Mouse (Mus musculus) forebrain, embryonic 13.5 days (tissue): ENCODE measurements at regions not wholly inside any gene's neighbourhood (a gene's known extent, or its start where the extent isn't known, plus 50 kb on each side); places are given as distances from the start of the nearest gene placed in this dataset.

Source experiments
- ATAC-seq: fragments of 200-750 bp; cut with Nextera tagmentation; 2 replicates; pipeline ENCODE4 v1.8.0; 2017
- H3K27ac ChIP-seq: fragments of 300-500 bp; sonication (generic); 2 replicates; pipeline ENCODE4 v1.5.1; 2015; ENCODE audit warnings: inconsistent platforms, mild to moderate bottlenecking, moderate library complexity
- H3K27me3 ChIP-seq: fragments of 300-500 bp; sonication (generic); 2 replicates; pipeline ENCODE4 v1.6.1; 2015; ENCODE audit warnings: mild to moderate bottlenecking, inconsistent platforms
- H3K36me3 ChIP-seq: fragments of 300-500 bp; sonication (generic); 2 replicates; pipeline ENCODE4 v1.6.1; 2015; ENCODE audit warnings: mild to moderate bottlenecking, inconsistent platforms; ENCODE audit not compliant: poor library complexity, severe bottlenecking
- H3K4me1 ChIP-seq: fragments of 300-500 bp; sonication (generic); 2 replicates; pipeline ENCODE4 v1.6.1; 2015; ENCODE audit warnings: inconsistent platforms
- H3K4me2 ChIP-seq: fragments of 300-500 bp; sonication (generic); 2 replicates; pipeline ENCODE4 v1.6.1; 2015; ENCODE audit warnings: inconsistent platforms, mild to moderate bottlenecking, moderate library complexity
- H3K4me3 ChIP-seq: fragments of 300-500 bp; sonication (generic); 2 replicates; pipeline ENCODE4 v1.5.1; 2015; ENCODE audit warnings: mild to moderate bottlenecking, inconsistent platforms
- H3K9ac ChIP-seq: fragments of 300-500 bp; sonication (generic); 2 replicates; pipeline ENCODE4 v1.6.1; 2015; ENCODE audit warnings: mild to moderate bottlenecking, inconsistent platforms
- H3K9me3 ChIP-seq: fragments of 300-500 bp; sonication (generic); replicated peaks from 2 replicates; pipeline ENCODE4 v1.6.1; 2016; ENCODE audit warnings: inconsistent platforms
- WGBS: fragments of 180-500 bp; shearing (Covaris S2); methylation state at CpG from one replicate; pipeline ENCODE4 v1.1.7; 2015; 5-methylcytosine and 5-hydroxymethylcytosine counted together

DNA sequence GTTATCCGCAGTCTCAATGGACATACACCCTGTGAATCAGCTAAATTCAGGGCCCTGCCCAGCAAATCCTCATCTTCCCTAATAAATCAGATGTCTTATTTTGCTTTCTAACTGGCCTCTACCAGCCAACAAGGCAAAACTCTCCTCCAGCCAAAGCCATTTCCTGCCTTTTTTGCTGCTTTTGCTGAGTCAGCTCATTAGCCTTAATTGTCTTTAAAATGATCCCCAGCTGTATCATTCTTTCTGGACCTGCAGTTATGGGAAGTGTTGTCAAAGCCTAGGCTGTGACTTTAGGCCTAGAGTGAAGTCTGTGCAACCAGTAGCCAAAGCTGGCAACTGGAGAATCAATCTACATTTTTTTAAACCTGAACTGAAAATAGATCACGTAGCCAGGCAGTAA is 81.4 kb downstream of the Mtpn start:
- Histone ChIP-seq H3K27me3 (no peaks in the 10 kb centered on the region), H3K4me1 (no peaks in the 10 kb centered on the region), H3K9ac (no peak overlapping the region), H3K4me3 (no peak overlapping the region), H3K4me2 (no peak overlapping the region), H3K36me3 (no peaks in the 10 kb centered on the region), H3K27ac (no peak overlapping the region), H3K9me3 (no peaks in the 10 kb centered on the region)
- WGBS = 92% methylated on average over 2 of the region's 2 CpGs
- ATAC-seq = no peak

GRCm38 (mm10) chr6:35445007-35445406 is 94.7 kb downstream of the Mtpn start:
- Histone ChIP-seq H3K4me2 (no peak overlapping the region), H3K9me3 (no peaks in the 10 kb centered on the region), H3K27me3 (no peaks in the 10 kb centered on the region), H3K4me3 (no peak overlapping the region), H3K27ac (no peak overlapping the region), H3K9ac (no peak overlapping the region), H3K4me1 (no peaks in the 10 kb centered on the region), H3K36me3 (no peaks in the 10 kb centered on the region)
- 92% methylated on average over 1 of the region's 1 CpGs for WGBS
- ATAC-seq = no peak

- 76% methylated on average over 3 of the region's 3 CpGs for WGBS
- Histone ChIP-seq H3K9me3 (no peaks in the 10 kb centered on the region), H3K36me3 (no peaks in the 10 kb centered on the region), H3K9ac (no peak overlapping the region), H3K4me3 (no peak overlapping the region), H3K4me1 (no peaks in the 10 kb centered on the region), H3K27ac (no peak overlapping the region), H3K4me2 (no peak overlapping the region), H3K27me3 (no peaks in the 10 kb centered on the region)
- no peak for ATAC-seq
These were observed 100.4 kb upstream of the Fam180a start for GRCm38 (mm10) chr6:35426301-35426700.

DNA sequence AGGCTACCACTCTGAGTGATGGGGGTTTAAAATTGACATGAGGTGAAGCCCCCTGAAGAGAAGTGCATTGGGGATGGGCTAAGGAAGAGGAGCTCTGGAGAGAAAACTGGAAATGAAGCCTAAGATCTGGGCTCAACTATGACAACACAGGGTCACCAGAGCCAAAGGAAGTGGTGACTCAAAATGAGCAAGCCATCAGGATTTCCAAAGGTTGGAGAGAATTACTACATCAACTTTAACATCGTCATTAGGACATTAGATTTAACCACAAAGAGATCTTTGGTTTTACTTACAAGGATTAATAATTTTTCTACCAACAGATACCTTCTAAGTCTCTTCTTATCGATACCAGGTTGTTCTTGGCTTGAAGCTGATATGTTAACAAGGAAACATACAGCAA is 98.6 kb upstream of the Fam180a start:
- Histone ChIP-seq H3K27me3 (no peaks in the 10 kb centered on the region), H3K4me3 (no peak overlapping the region), H3K9me3 (peaks cover 5% of the 10 kb centered on the region; the same call in 1 of the 2 replicates), H3K36me3 (no peaks in the 10 kb centered on the region), H3K4me2 (no peak overlapping the region), H3K27ac (no peak overlapping the region), H3K9ac (no peak overlapping the region), H3K4me1 (no peaks in the 10 kb centered on the region)
- 87% methylated on average over 2 of the region's 2 CpGs for WGBS
- ATAC-seq = no peak

DNA sequence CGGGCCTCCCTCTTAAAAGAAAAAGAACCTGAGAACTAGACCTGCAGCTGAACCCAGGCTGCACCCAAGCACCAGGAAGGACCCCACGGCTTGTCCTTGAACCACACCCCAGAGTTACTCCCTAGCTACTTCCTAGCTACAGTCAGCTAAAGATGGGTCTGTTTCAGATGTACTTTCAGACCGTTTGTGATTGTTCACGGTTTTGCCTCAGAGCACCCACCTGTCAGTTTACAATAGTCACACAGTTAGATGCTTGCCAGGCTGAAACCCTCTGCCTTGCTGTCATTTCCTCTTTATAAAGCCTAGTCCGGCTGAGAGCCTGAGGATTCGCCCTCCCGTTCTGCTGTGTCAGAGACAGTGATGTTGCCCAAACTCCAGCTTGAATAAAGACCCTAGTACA is 95.0 kb upstream of the Fam180a start:
- no peak for ATAC-seq
- Histone ChIP-seq H3K4me1 (no peaks in the 10 kb centered on the region), H3K36me3 (no peaks in the 10 kb centered on the region), H3K9ac (no peak overlapping the region), H3K4me3 (no peak overlapping the region), H3K27ac (no peak overlapping the region), H3K4me2 (no peak overlapping the region), H3K9me3 (peaks cover 5% of the 10 kb centered on the region; the same call in 1 of the 2 replicates), H3K27me3 (no peaks in the 10 kb centered on the region)
- 93% methylated on average over 7 of the region's 7 CpGs for WGBS

GRCm38 (mm10) chr6:35405044-35405443 is 79.1 kb upstream of the Fam180a start:
- Histone ChIP-seq H3K27ac (no peak overlapping the region), H3K9ac (no peak overlapping the region), H3K4me1 (no peaks in the 10 kb centered on the region), H3K4me3 (no peak overlapping the region), H3K9me3 (peaks cover 6% of the 10 kb centered on the region; the same call in 1 of the 2 replicates), H3K36me3 (no peaks in the 10 kb centered on the region), H3K27me3 (no peaks in the 10 kb centered on the region), H3K4me2 (no peak overlapping the region)
- ATAC-seq = no peak
- 79% methylated on average over 9 of the region's 9 CpGs for whole genome bisulfite sequencing

- no peak overlapping the region for H3K27ac ChIP-seq
- H3K9me3 ChIP-seq = peaks cover 7% of the 10 kb centered on the region; the same call in 1 of the 2 replicates
- no peak overlapping the region for H3K9ac ChIP-seq
- H3K36me3 ChIP-seq = no peaks in the 10 kb centered on the region
- WGBS = 87% methylated on average over 5 of the region's 5 CpGs
- H3K4me1 ChIP-seq = no peaks in the 10 kb centered on the region
- no peaks in the 10 kb centered on the region for H3K27me3 ChIP-seq
- no peak for ATAC-seq
- no peak overlapping the region for H3K4me2 ChIP-seq
- no peak overlapping the region for H3K4me3 ChIP-seq
These were observed 77.5 kb upstream of the Fam180a start for GRCm38 (mm10) chr6:35403341-35403910.

- Histone ChIP-seq H3K4me1 (no peaks in the 10 kb centered on the region), H3K4me3 (no peak overlapping the region), H3K4me2 (no peak overlapping the region), H3K27me3 (no peaks in the 10 kb centered on the region), H3K9ac (no peak overlapping the region), H3K27ac (no peak overlapping the region), H3K36me3 (no peaks in the 10 kb centered on the region), H3K9me3 (peaks cover 10% of the 10 kb centered on the region; the same call in 1 of the 2 replicates)
- no peak for ATAC-seq
- WGBS = 90% methylated on average over 9 of the region's 9 CpGs
These were observed 69.8 kb upstream of the Fam180a start for GRCm38 (mm10) chr6:35395726-35396125.

DNA sequence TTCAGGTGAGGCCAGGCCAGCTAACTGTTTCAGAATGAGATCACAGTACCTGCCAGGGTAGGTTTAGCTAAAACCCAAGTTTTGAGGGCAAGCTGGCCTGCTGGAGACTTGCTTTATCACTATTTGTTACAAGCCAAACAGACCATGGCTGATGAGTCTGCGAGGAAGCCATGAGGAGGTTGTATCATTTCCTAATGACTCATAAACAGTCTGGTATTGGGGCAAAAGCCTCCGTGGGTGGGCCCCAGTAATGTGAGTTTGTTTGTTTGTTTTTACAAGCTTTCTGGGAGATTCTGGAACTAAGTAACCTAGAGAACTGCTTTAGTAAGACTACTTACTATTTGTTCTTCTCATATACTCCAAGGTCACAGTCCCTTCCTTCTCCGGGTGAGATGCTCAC is 62.9 kb upstream of the Fam180a start:
- Histone ChIP-seq H3K36me3 (no peaks in the 10 kb centered on the region), H3K27ac (no peak overlapping the region), H3K4me2 (no peak overlapping the region), H3K4me3 (no peak overlapping the region), H3K4me1 (no peaks in the 10 kb centered on the region), H3K9me3 (no peaks in the 10 kb centered on the region), H3K27me3 (no peaks in the 10 kb centered on the region), H3K9ac (no peak overlapping the region)
- no peak for ATAC-seq
- 79% methylated on average over 3 of the region's 3 CpGs for WGBS

GRCm38 (mm10) chr6:35381536-35381935 is 55.6 kb upstream of the Fam180a start:
- WGBS = 75% methylated on average over 3 of the region's 3 CpGs
- H3K4me2 ChIP-seq = no peak overlapping the region
- no peaks in the 10 kb centered on the region for H3K27me3 ChIP-seq
- 0 out of 2 replicates have a peak, but pooled peaks cover 3% of the 10 kb centered on the region for H3K4me1 ChIP-seq
- no peak overlapping the region for H3K4me3 ChIP-seq
- no peaks in the 10 kb centered on the region for H3K36me3 ChIP-seq
- no peak for ATAC-seq
- H3K9me3 ChIP-seq = no peaks in the 10 kb centered on the region
- H3K27ac ChIP-seq = no peak overlapping the region
- H3K9ac ChIP-seq = no peak overlapping the region

DNA sequence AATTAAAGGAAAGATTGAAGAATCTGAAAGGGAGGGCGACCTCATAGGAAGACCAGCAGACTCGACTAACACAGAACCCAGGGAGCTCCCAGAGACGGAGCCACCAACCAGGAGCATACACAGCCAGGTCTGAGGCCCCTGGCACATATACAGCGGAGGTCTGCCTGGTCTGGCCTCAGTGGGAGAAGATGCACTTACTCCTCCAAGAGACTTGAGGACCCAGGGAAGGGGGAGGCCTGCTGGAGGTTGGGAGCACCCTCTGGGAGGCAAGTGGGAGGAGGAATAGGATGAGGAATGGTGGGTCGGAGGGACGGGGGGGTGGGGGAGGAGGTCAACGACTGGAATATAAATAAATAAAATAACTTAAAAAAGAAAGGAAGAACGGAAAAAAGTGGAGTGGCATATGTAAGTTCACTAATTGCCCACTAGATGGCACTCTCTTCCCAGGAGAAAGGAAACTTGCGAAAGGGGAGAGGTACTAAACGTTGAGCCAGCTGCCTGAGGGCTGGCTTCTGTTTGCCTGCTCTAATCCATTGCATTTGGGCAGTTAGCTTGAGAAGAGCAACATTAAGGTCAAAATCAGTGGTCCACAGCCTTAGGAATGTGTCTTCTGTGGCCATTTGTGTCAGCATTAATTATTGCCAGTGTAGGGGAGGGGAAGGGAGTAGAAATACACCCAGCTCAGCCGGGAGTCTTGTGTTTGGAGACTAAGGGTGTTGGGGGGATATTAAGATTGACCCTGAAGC is 55.0 kb upstream of the Fam180a start:
- ATAC-seq = peak; percentile 78
- H3K4me1 ChIP-seq = 0 out of 2 replicates have a peak, but pooled peaks cover 3% of the 10 kb centered on the region
- no peaks in the 10 kb centered on the region for H3K27me3 ChIP-seq
- H3K36me3 ChIP-seq = no peaks in the 10 kb centered on the region
- H3K9ac ChIP-seq = no peak overlapping the region
- 0 out of 2 replicates have a peak overlapping the region, but pooled peaks have one; percentile 15 for H3K4me3 ChIP-seq
- no peak overlapping the region for H3K27ac ChIP-seq
- H3K9me3 ChIP-seq = no peaks in the 10 kb centered on the region
- WGBS = 23% methylated on average over 11 of the region's 11 CpGs
- H3K4me2 ChIP-seq = peak overlapping the region; percentile 39

GRCm38 (mm10) chr6:35379890-35380289 is 53.9 kb upstream of the Fam180a start:
- peak; percentile 27; the same call in 1 of the 2 replicates for ATAC-seq
- H3K27me3 ChIP-seq = no peaks in the 10 kb centered on the region
- no peak overlapping the region for H3K4me3 ChIP-seq
- 10% methylated on average over 8 of the region's 8 CpGs for WGBS
- H3K9ac ChIP-seq = no peak overlapping the region
- no peaks in the 10 kb centered on the region for H3K36me3 ChIP-seq
- H3K9me3 ChIP-seq = no peaks in the 10 kb centered on the region
- H3K27ac ChIP-seq = no peak overlapping the region
- no peak overlapping the region; the same call in 1 of the 2 replicates for H3K4me2 ChIP-seq
- H3K4me1 ChIP-seq = 0 out of 2 replicates have a peak, but pooled peaks cover 3% of the 10 kb centered on the region
